Mouse (Mus musculus): ENCODE results near the gene Glt28d2. TPM values are rescaled to one million over a fixed set of nuclear protein-coding genes. Genes with fewer than 3 reads are reported as not detected.

The Glt28d2 gene
- polyA plus RNA-seq, 1 experiment from 2014 or later: 2.6 TPM

Other genes starting within 250 kb of the Glt28d2 start
- gene Fam160a1, start 70.2 kb downstream of the Glt28d2 start, polyA plus RNA-seq (2015; fragmentation: Nextera tagmentation; extraction: Ambion mirVana): 7.7 and 7.9 TPM in 2 replicates
- gene Gm37240, start within 50 bp of the Glt28d2 start, polyA plus RNA-seq (2015; fragmentation: Nextera tagmentation; extraction: Ambion mirVana): 12.7 and 14.1 TPM in 2 replicates
- gene Sh3d19, start 83.6 kb upstream of the Glt28d2 start, polyA plus RNA-seq (2015; fragmentation: Nextera tagmentation; extraction: Ambion mirVana): 11.1 and 16.1 TPM in 2 replicates
- not detected in 2 replicates for gene Prss48, start 115.0 kb upstream of the Glt28d2 start, polyA plus RNA-seq (2015; fragmentation: Nextera tagmentation; extraction: Ambion mirVana)

Data from heart, embryonic 15.5 days (tissue).